Mouse (Mus musculus): ENCODE measurements around the gene Myadml2. TPM values are rescaled to one million over a fixed set of nuclear protein-coding genes. Genes with fewer than 3 reads are reported as not detected.

Gene Myadml2
- total and polyA plus RNA-seq, 2 experiments from 2014 or later, result 1.6 to 1.7 TPM

GRCm38 (mm10) chr11:120692471-120693011 lies 44.6 kb upstream of the Myadml2 start:
- ATAC-seq (ENCODE audit: low FRiP score), result no peak
- Histone ChIP-seq H3K4me1 (ENCODE audit: insufficient read depth, low read length) (no peaks in the 10 kb centered on the region), H3K9ac (replicated peaks; ENCODE audit: low read length, poor library complexity, severe bottlenecking) (no peak overlapping the region), H3K27me3 (ENCODE audit: insufficient read depth, low read length) (no peaks in the 10 kb centered on the region), H3K4me2 (ENCODE audit: low read depth, low read length, poor library complexity, severe bottlenecking) (no peak overlapping the region), H3K4me3 (ENCODE audit: low read depth, low read length) (no peak overlapping the region), H3K36me3 (ENCODE audit: insufficient read depth, low read length) (peaks cover 12% of the 10 kb centered on the region), H3K27ac (ENCODE audit: low read depth, low read length) (no peak overlapping the region), H3K9me3 (ENCODE audit: low read length) (no peaks in the 10 kb centered on the region)
- no peak for DNase-seq (ENCODE audit: low spot score)
- no peak for TF ChIP-seq CTCF (IDR thresholded peaks at IDR 0.05)
- WGBS, result 84% methylated on average over 4 of the region's 4 CpGs

- H3K36me3 ChIP-seq (ENCODE audit: insufficient read depth, low read length), result peaks cover 25% of the 10 kb centered on the region
- no peak for DNase-seq (ENCODE audit: low spot score)
- no peak for TF ChIP-seq CTCF (IDR thresholded peaks at IDR 0.05)
- no peak overlapping the region for H3K4me2 ChIP-seq (ENCODE audit: low read depth, low read length, poor library complexity, severe bottlenecking)
- ATAC-seq (ENCODE audit: low FRiP score), result no peak
- H3K9ac ChIP-seq (replicated peaks; ENCODE audit: low read length, poor library complexity, severe bottlenecking), result no peak overlapping the region
- no peaks in the 10 kb centered on the region for H3K9me3 ChIP-seq (ENCODE audit: low read length)
- WGBS, result 79% methylated on average over 3 of the region's 3 CpGs
- no peaks in the 10 kb centered on the region for H3K4me1 ChIP-seq (ENCODE audit: insufficient read depth, low read length)
- no peak overlapping the region for H3K27ac ChIP-seq (ENCODE audit: low read depth, low read length)
- no peak overlapping the region for H3K4me3 ChIP-seq (ENCODE audit: low read depth, low read length)
- no peaks in the 10 kb centered on the region for H3K27me3 ChIP-seq (ENCODE audit: insufficient read depth, low read length)
Observed at GRCm38 (mm10) chr11:120689365-120689764, 41.4 kb upstream of the Myadml2 start.

DNA sequence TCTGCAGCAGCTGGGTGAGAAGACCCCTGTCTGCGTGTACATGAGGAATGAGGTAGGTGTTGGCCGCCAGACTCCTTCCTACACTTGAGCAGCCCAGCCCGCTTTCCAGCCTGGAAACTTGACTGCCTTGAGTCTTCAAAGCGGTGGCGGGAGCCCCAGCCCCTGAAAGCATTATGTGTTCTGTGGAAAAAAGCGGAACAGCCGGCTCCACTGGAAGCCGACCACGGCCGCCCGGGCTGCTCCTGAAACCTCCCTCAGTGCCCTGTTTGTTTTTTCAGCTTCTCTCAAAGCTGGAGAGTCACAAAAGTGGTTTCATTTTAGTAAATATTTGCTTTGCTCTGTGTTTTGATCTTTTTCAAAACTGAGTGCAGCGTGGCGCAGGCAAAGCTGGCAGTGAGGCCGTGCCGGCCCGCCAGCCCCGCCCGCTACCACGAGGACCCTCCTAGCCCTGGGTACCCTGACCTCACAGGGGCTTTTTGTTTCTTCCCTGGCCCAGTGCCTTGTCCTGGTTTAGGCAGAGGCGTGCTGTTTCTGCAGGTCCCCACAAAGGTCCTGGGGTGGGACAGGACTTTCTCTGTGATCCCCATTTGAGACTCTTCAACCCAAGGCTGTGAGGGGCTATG lies 38.8 kb upstream of the Myadml2 start:
- Histone ChIP-seq H3K9me3 (ENCODE audit: low read length) (no peaks in the 10 kb centered on the region), H3K27ac (ENCODE audit: low read depth, low read length) (no peak overlapping the region), H3K36me3 (ENCODE audit: insufficient read depth, low read length) (peaks cover 36% of the 10 kb centered on the region), H3K4me1 (ENCODE audit: insufficient read depth, low read length) (no peaks in the 10 kb centered on the region), H3K4me2 (ENCODE audit: low read depth, low read length, poor library complexity, severe bottlenecking) (no peak overlapping the region), H3K9ac (replicated peaks; ENCODE audit: low read length, poor library complexity, severe bottlenecking) (no peak overlapping the region), H3K4me3 (ENCODE audit: low read depth, low read length) (no peak overlapping the region), H3K27me3 (ENCODE audit: insufficient read depth, low read length) (no peaks in the 10 kb centered on the region)
- WGBS, result 70% methylated on average over 20 of the region's 20 CpGs
- DNase-seq (ENCODE audit: low spot score) (no peak), ATAC-seq (ENCODE audit: low FRiP score) (no peak)
- no peak for TF ChIP-seq CTCF (IDR thresholded peaks at IDR 0.05)

DNA sequence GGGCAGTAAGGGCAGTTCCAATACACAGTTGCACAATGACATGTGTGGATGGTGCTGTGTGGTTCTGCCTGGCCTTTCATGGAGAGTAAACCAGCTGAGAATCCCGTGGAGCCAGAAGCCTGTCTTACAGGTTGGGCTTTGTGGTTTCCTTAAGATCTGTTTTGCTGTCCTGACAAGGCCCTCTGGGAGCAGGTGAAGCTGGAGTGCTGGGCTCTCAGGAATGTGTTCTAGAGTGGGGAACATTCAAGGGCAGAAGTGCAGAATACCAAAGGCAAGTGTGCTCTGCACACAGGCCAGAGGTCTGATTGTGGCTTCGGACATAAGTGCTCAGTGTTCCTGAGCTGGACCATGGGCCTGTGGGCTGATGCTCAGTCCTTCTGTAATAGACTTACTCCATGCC lies 36.7 kb upstream of the Myadml2 start:
- no peaks in the 10 kb centered on the region for H3K4me1 ChIP-seq (ENCODE audit: insufficient read depth, low read length)
- 77% methylated on average over 2 of the region's 2 CpGs for WGBS
- H3K4me2 ChIP-seq (ENCODE audit: low read depth, low read length, poor library complexity, severe bottlenecking), result no peak overlapping the region
- H3K27ac ChIP-seq (ENCODE audit: low read depth, low read length), result no peak overlapping the region
- no peak for DNase-seq (ENCODE audit: low spot score)
- no peaks in the 10 kb centered on the region for H3K9me3 ChIP-seq (ENCODE audit: low read length)
- H3K9ac ChIP-seq (replicated peaks; ENCODE audit: low read length, poor library complexity, severe bottlenecking), result no peak overlapping the region
- peaks cover 54% of the 10 kb centered on the region for H3K36me3 ChIP-seq (ENCODE audit: insufficient read depth, low read length)
- ATAC-seq (ENCODE audit: low FRiP score), result no peak
- no peak for TF ChIP-seq CTCF (IDR thresholded peaks at IDR 0.05)
- H3K4me3 ChIP-seq (ENCODE audit: low read depth, low read length), result no peak overlapping the region
- no peaks in the 10 kb centered on the region for H3K27me3 ChIP-seq (ENCODE audit: insufficient read depth, low read length)

DNA sequence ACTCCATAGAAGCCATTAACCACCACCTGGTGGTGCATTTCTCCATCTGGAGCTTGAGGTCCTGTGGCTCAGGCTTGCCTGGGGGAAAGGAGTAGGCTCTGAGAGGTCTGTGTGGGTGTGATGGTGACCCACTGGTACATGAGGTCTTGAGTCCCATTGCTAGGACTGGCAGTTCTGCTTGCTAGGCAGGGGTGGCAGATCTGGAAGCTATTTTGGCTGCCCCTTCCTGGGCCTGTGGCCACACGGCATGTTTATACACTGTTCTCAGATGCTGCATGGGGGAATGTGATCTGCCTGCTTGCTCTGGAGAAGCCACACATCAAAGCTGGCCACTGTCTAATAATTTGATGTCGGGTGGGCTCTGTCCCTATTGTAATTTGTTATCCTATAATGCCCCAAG lies 36.1 kb upstream of the Myadml2 start:
- peaks cover 50% of the 10 kb centered on the region for H3K36me3 ChIP-seq (ENCODE audit: insufficient read depth, low read length)
- H3K9me3 ChIP-seq (ENCODE audit: low read length), result no peaks in the 10 kb centered on the region
- no peak overlapping the region for H3K4me2 ChIP-seq (ENCODE audit: low read depth, low read length, poor library complexity, severe bottlenecking)
- no peak for DNase-seq (ENCODE audit: low spot score)
- 82% methylated on average over 2 of the region's 2 CpGs for WGBS
- H3K9ac ChIP-seq (replicated peaks; ENCODE audit: low read length, poor library complexity, severe bottlenecking), result no peak overlapping the region
- no peak for ATAC-seq (ENCODE audit: low FRiP score)
- no peaks in the 10 kb centered on the region for H3K4me1 ChIP-seq (ENCODE audit: insufficient read depth, low read length)
- TF ChIP-seq CTCF (IDR thresholded peaks at IDR 0.05), result no peak
- no peak overlapping the region for H3K27ac ChIP-seq (ENCODE audit: low read depth, low read length)
- no peaks in the 10 kb centered on the region for H3K27me3 ChIP-seq (ENCODE audit: insufficient read depth, low read length)
- H3K4me3 ChIP-seq (ENCODE audit: low read depth, low read length), result no peak overlapping the region

DNA sequence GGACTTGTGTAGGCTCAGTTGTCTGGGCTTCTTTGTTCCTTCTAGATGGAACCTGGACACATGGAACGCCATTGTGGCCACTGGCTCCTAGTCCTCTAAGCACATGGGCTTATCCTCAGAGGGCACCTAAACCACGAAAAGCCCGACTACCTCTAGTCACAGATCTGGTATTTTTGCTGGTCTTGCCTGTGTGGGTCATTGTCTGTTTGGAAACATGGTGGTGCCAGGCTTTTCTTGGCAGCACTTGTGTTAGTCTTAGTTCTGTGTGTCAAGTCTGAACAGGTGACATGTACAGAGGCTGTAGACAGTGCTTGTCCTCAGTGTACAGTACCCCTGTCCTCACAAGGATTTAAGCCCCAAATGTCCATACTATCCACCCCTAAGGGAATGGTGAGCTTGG lies 35.6 kb upstream of the Myadml2 start:
- no peak for DNase-seq (ENCODE audit: low spot score)
- no peaks in the 10 kb centered on the region for H3K27me3 ChIP-seq (ENCODE audit: insufficient read depth, low read length)
- no peak overlapping the region for H3K4me2 ChIP-seq (ENCODE audit: low read depth, low read length, poor library complexity, severe bottlenecking)
- no peak for ATAC-seq (ENCODE audit: low FRiP score)
- H3K27ac ChIP-seq (ENCODE audit: low read depth, low read length), result no peak overlapping the region
- no peak for TF ChIP-seq CTCF (IDR thresholded peaks at IDR 0.05)
- H3K9me3 ChIP-seq (ENCODE audit: low read length), result no peaks in the 10 kb centered on the region
- H3K36me3 ChIP-seq (ENCODE audit: insufficient read depth, low read length), result peaks cover 46% of the 10 kb centered on the region
- H3K9ac ChIP-seq (replicated peaks; ENCODE audit: low read length, poor library complexity, severe bottlenecking), result no peak overlapping the region
- H3K4me3 ChIP-seq (ENCODE audit: low read depth, low read length), result no peak overlapping the region
- no peaks in the 10 kb centered on the region for H3K4me1 ChIP-seq (ENCODE audit: insufficient read depth, low read length)
- 93% methylated on average over 3 of the region's 3 CpGs for WGBS

All from midbrain, postnatal 0 days (tissue).